Mouse (Mus musculus) cortical plate, adult 2 months (tissue): ENCODE measurements at regions not wholly inside any gene's neighbourhood (a gene's known extent, or its start where the extent isn't known, plus 50 kb on each side); places are given as distances from the start of the nearest gene placed in this dataset.

Experiments
- H3K27ac ChIP-seq: fragments of 200-500 bp; 2 replicates; pipeline ENCODE4 v1.5.1; 2012; ENCODE audit warnings: low read length, control low read depth, inconsistent platforms; ENCODE audit not compliant: insufficient read depth
- H3K4me1 ChIP-seq: fragments of 200-500 bp; 2 replicates; pipeline ENCODE4 v1.6.1; 2011; ENCODE audit warnings: low read length; ENCODE audit not compliant: control insufficient read depth, insufficient read depth
- H3K4me3 ChIP-seq: fragments of 200-500 bp; 2 replicates; pipeline ENCODE4 v1.5.1; 2011; ENCODE audit warnings: mild to moderate bottlenecking, low read length, control low read depth; ENCODE audit not compliant: insufficient read depth
- CTCF ChIP-seq: fragments of 200-500 bp; IDR thresholded peaks from 2 replicates; pipeline ENCODE4 v1.5.1; 2011; ENCODE audit warnings: mild to moderate bottlenecking, control low read depth, low read length; ENCODE audit not compliant: insufficient read depth; ENCODE audit errors: extremely low read depth
- POLR2A ChIP-seq: fragments of 200-500 bp; IDR thresholded peaks from 2 replicates; pipeline ENCODE4 v1.6.1; 2011; ENCODE audit warnings: mild to moderate bottlenecking, low read length, control low read depth; ENCODE audit not compliant: insufficient read depth; ENCODE audit errors: extremely low read depth

DNA sequence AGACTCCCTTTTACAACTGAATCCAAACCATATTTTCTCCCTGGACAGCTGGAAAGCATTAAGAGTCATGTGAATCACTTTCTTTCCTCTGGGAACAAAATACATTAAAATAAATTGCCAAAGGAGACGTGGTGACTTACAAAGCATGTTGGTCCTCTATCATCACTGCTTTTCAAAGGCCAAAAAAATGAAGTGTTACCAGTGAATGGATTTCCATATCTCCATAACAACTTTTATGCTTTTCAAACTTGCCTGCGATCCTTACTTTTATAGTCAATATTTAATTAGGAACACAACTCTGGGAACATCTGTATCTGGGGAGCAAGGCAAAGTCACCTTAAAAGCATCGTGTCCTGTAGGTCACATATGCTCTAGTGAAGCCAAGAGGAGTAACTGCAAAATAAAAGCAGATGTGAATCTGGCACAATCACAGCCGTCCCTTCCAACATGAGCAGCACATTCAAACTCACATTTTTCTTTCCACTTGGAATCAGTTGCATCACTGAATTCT, 123.0 kb downstream of the Kctd12 start:
- Histone ChIP-seq H3K27ac (no peak overlapping the region), H3K4me1 (no peaks in the 10 kb centered on the region), H3K4me3 (no peak overlapping the region)
- TF ChIP-seq POLR2A (no peak), CTCF (no peak)

DNA sequence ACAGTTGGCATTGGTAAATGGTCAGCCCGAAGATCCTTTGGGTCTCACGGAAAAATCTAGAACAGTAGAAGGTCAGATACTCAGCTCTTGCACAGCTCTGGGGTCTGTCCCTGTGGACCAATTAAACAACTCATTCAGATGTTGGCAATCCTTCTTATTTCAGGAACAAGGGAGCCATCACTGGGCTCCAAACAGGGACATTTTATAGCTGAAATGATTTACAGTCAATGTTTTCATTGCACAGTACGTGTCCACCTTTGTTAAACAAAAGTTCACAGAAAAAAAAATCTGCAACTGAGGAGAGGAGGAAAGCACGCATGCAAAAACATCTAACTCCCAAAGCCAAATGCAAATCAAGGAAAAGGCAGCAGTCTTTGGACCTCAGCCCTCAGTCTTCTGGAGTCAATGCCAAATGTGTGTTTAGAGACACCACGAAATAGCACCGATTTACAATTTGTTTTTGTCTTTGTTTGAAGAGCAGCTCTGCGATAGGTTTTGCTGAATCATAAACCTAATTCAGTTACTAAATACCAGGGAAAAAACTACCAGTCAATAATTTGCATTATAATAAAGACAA, 127.1 kb downstream of the Kctd12 start:
- H3K4me1 ChIP-seq, result no peaks in the 10 kb centered on the region
- no peak overlapping the region for H3K27ac ChIP-seq
- TF ChIP-seq POLR2A, result no peak
- no peak for TF ChIP-seq CTCF
- no peak overlapping the region for H3K4me3 ChIP-seq

DNA sequence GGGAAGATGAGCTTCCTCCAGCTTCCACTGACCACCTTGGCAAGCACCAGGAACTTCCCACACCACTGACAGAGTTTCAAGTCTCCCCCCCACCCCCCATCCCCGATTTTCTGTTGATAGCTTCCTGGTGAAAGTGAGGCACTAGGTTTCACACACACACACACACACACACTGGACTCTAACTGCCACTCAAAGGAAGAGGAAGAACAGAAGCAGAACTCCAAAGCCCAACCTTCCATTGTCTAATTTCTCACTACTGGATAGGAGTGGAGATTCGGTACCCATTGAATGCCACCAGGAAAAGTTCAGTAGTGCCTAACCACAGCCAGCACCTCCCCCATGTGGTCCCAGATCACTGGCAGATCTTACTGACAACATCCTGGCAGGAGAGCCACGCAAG, 138.7 kb downstream of the Kctd12 start:
- Histone ChIP-seq H3K27ac (no peak overlapping the region), H3K4me3 (no peak overlapping the region), H3K4me1 (no peaks in the 10 kb centered on the region)
- no peak for TF ChIP-seq CTCF
- no peak for TF ChIP-seq POLR2A

DNA sequence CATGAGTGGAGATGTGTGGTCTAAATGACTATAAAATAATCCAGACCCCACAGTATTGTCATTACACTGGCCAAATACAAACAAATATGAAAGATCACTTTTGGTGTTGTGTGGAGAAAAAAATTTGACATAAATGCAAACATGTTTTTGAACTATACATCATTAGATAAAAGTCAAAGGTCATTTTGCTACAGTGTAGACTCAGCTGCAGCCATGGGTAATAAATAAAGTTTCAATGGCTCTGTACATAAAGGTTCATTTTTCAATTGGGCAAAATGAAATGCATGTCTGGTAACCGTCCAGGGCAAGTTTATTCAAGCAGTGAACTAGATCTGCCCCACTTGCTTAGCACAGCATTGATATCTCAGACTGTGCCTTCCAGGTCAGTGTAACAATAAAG, 144.8 kb downstream of the Kctd12 start:
- Histone ChIP-seq H3K4me1 (no peaks in the 10 kb centered on the region), H3K4me3 (no peak overlapping the region), H3K27ac (no peak overlapping the region)
- no peak for TF ChIP-seq POLR2A
- TF ChIP-seq CTCF, result no peak

DNA sequence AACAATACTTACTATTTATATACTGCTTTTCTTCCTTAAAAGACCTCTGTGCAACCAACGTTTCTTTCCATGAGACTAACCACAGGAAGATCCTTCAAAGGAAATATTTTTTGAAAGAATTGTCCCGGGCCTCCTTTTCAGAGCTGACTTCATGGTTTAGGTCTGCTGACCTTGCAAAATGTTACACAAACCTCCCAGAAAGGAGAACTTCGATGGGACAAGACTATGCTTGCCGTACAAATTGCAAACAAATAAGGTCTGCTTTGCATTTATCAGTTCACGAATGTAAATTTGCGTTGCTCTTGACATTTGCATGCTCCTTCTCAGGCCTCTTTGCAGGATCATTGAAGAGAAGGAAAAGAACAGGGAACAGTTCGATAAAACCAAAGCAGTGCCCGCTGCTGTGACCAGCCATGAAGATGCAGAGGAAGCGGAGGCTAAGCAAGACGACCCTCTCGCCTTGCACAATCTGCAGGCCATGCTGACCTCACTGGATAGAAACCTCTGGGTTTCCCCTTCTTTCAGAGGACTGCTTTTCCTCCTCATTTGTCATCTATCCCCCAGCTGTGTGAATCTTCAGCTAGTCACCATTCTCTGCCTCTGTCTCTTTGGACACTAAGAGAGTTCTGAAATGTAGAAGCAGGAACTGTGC, 147.2 kb downstream of the Kctd12 start:
- Histone ChIP-seq H3K4me1 (no peaks in the 10 kb centered on the region), H3K27ac (no peak overlapping the region)
- TF ChIP-seq POLR2A, result no peak
- TF ChIP-seq CTCF, result no peak

DNA sequence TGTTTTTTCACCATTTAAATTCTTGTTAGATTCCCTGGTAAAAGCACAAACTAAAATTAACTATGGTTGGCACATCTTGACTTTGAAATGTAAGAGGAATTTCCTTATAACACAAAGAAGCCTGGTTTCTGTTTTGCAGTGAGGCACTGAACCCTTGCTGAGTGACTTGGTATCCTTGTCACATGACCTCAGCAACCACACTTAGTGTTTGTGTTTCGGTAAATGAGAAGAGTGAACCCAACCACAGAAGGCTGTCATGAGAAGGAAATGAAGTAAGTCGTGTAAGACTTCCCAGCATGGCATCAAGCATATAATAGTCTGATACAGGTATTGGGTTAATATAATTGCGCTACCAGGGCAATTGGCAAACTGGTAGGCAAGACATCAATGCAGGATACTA, 154.0 kb downstream of the Kctd12 start:
- Histone ChIP-seq H3K27ac (no peak overlapping the region), H3K4me1 (no peaks in the 10 kb centered on the region), H3K4me3 (no peak overlapping the region)
- TF ChIP-seq CTCF, result no peak

More for the DNA sequence above, 147.2 kb downstream of the Kctd12 start:
- no peak overlapping the region for H3K4me3 ChIP-seq

DNA sequence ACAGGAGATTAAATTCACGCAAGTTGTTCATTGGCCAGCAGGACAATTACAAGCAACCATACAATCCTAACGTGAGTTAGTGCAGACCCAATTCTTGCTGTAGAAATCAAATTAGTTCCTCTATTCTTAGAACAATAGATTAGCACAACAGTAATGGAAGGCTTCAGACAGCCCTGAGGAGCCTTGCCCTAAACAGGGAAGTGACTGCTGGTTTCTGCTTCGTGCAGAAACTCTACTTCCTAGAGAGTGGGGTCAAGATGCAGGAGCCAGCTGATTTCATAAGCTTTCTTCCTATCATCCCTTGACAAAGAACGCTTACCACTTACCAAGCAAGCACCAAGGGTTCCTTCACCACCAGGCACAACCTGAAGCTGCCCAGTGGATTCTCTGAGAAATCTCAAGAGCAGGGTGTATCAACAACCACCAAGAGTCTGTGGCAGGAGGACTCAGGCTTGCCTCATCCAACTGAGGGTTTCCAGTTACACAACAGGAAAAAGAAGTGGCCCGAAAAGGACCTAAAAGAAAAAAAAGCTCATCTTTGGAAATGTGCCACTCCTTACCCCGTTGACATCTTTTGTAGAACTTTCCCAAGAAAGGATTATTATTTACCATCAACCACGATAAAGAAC, 154.6 kb downstream of the Kctd12 start:
- Histone ChIP-seq H3K4me3 (no peak overlapping the region), H3K27ac (no peak overlapping the region), H3K4me1 (no peaks in the 10 kb centered on the region)
- TF ChIP-seq POLR2A, result no peak

DNA sequence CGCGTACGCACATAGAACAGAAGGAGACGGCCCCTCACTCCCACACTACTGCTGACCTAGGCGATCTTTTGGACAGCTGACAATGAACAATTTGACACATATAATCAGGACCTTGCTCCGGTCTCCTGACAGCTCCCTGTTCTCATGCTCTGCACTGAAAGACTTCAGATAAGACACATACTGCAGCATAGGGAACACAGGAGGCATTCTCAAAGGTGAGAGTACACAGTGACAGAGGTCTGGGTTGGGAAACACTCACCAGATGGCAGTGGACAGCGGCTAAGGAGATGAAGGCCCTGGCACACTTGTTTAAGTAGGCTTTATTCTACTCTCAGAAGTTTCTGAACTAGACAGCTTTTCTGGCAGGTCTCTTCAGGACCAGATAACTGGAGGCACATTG, 156.9 kb downstream of the Kctd12 start:
- TF ChIP-seq CTCF, result no peak
- no peak for TF ChIP-seq POLR2A

DNA sequence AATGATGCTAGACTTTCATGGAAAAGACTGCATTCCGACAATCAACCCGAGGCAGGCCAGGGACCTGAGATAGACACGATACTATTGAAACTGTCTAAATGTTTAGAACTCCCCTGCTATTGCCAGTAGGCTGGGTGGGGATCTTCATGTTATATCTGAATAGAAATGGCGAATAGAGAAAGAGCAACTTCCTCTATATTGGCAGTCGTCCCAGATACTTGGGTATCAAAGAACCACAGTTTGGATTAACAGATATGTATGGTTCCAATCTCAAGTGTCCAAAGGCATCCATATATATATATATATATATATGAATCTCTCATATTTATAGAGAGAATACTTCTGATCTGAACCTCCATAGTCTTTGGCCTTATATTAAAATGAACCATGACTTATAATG, 161.8 kb downstream of the Kctd12 start:
- no peak for TF ChIP-seq CTCF
- TF ChIP-seq POLR2A, result no peak
- Histone ChIP-seq H3K27ac (no peak overlapping the region), H3K4me3 (no peak overlapping the region), H3K4me1 (no peaks in the 10 kb centered on the region)

More for the DNA sequence above, 156.9 kb downstream of the Kctd12 start:
- no peak overlapping the region for H3K27ac ChIP-seq
- no peak overlapping the region for H3K4me3 ChIP-seq
- no peaks in the 10 kb centered on the region for H3K4me1 ChIP-seq

DNA sequence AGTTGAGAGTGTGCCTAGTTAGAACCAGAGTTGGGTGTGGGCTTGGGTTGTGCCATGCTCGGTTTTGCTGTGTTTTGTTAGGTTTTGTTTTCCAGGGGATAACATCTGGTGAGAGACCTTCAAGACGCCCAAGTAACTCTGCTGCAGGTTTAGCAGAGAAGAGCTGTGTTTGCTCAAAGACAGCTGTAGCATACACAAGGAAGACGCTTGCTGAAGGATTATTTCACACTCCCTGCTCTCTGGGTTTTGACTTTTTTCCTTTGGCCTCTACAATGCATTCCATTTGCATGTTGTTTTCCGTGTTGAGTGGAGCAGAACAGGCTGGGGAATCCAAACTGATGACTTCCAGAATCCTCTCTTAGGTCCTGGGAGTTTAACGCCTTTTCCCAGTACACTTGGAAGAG, 170.8 kb downstream of the Kctd12 start:
- H3K27ac ChIP-seq, result no peak overlapping the region
- TF ChIP-seq CTCF (no peak), POLR2A (no peak)
- H3K4me3 ChIP-seq, result no peak overlapping the region
- H3K4me1 ChIP-seq, result no peaks in the 10 kb centered on the region
